Mouse (Mus musculus) C2C12 (cell line): ENCODE data around the gene Nxph4. TPM values are rescaled to one million over a fixed set of nuclear protein-coding genes. Genes with fewer than 3 reads are reported as not detected.

Source experiments
- H3K27me3 ChIP-seq: one replicate; pipeline ENCODE4 v1.6.1; 2011; ENCODE audit not compliant: control insufficient read depth, insufficient read depth, insufficient read length
- H3K36me3 ChIP-seq: one replicate; pipeline ENCODE4 v1.6.1; 2011; ENCODE audit not compliant: control insufficient read depth, insufficient read depth
- H3K4me3 ChIP-seq: one replicate; pipeline ENCODE4 v1.5.1; 2011; ENCODE audit warnings: mild to moderate bottlenecking, control low read depth; ENCODE audit not compliant: poor library complexity, insufficient read depth, severe bottlenecking
- H3K79me2 ChIP-seq: one replicate; pipeline ENCODE4 v1.6.1; 2011; ENCODE audit not compliant: control insufficient read depth, insufficient read depth
- H3K79me3 ChIP-seq: one replicate; pipeline ENCODE4 v1.6.1; 2011; ENCODE audit warnings: low read depth, control low read depth
- H3ac ChIP-seq: one replicate; pipeline ENCODE3; 2011; ENCODE audit warnings: low read depth; ENCODE audit not compliant: control insufficient read depth, insufficient read length
- CEBPB ChIP-seq: IDR thresholded peaks from one replicate; pipeline ENCODE4 v1.6.1; 2011; ENCODE audit warnings: low read depth, mild to moderate bottlenecking, control low read depth, moderate library complexity
- CTCF ChIP-seq: IDR thresholded peaks from one replicate; pipeline ENCODE4 v1.5.1; 2011; ENCODE audit not compliant: control insufficient read depth, insufficient read depth, insufficient read length
- FOSL1 ChIP-seq: IDR thresholded peaks from one replicate; pipeline ENCODE4 v1.8.0; 2011; ENCODE audit warnings: mild to moderate bottlenecking, low read length; ENCODE audit not compliant: poor library complexity, insufficient read depth, severe bottlenecking
- MAX ChIP-seq: IDR thresholded peaks from one replicate; pipeline ENCODE4 v1.6.1; 2011; ENCODE audit warnings: mild to moderate bottlenecking, control low read depth
- MYOD1 ChIP-seq: IDR thresholded peaks from one replicate; pipeline ENCODE4 v1.6.1; 2011; ENCODE audit warnings: low read depth; ENCODE audit not compliant: control insufficient read depth, insufficient read length
- MYOG ChIP-seq: IDR thresholded peaks from one replicate; pipeline ENCODE4 v1.6.1; 2011; ENCODE audit not compliant: control insufficient read depth, insufficient read length; ENCODE audit errors: extremely low read depth
- USF1 ChIP-seq: IDR thresholded peaks from one replicate; pipeline ENCODE4 v1.6.1; 2011; ENCODE audit warnings: low read depth, mild to moderate bottlenecking, control low read depth, moderate library complexity
- polyA plus RNA-seq: library from polyadenylated mRNA; unstranded; fragments of >200 nt; fragmentation: generic; extraction: Trizol; gene quantifications from one replicate; pipeline ENCODE4 v1.2.1, GENCODE M21; 2012; ENCODE audit warnings: missing spikeins

The Nxph4 gene
- polyA plus RNA-seq, 1 experiment = 1.2 TPM

DNA sequence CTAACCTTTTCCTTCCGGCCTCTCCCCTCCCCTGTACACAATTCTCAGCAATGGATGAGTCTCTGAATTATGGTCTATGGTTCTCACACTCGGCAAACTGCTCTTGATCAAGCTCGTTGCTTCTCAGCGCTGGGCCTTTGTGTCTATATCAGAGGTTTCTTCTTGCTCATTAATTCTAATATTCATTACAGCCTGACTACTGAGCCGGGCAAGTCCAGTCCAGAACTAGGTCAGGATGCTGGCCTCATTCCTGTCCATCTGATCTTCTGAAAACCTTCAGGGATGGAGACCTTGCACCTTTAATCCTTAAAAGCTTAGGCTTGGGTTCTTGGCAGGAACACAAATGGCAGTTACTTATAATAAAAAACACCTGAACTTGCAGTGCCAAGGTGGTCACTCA, 34.8 kb downstream of the Nxph4 start:
- Histone ChIP-seq H3K79me3 (no peaks in the 10 kb centered on the region), H3ac (no peak overlapping the region), H3K36me3 (peaks cover 38% of the 10 kb centered on the region), H3K4me3 (no peak overlapping the region), H3K27me3 (no peaks in the 10 kb centered on the region), H3K79me2 (no peaks in the 10 kb centered on the region)
- no peak for TF ChIP-seq USF1
- TF ChIP-seq CEBPB = no peak
- TF ChIP-seq FOSL1 = no peak
- no peak for TF ChIP-seq MYOD1
- TF ChIP-seq MYOG = no peak
- no peak for TF ChIP-seq CTCF
- TF ChIP-seq MAX = no peak

DNA sequence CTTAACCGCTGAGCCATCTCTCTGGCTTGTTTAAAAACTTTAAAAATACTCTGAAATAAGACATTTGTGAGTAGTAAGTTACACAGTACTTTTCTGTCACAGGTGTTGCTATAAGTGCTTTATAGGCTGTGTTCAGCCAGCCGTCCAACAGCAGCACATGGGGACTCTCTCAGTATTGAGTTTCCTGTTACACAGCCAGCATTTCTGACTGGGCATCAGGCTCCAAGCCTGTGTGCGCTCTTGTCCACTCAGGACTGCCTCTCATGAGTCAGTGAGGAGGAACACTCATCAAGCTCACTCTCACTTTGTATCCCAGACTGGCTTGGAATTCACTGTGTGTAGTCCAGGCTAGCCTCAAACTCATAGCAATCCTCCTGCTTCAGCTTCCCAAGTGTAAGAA, 38.2 kb downstream of the Nxph4 start:
- H3K79me2 ChIP-seq = no peaks in the 10 kb centered on the region
- H3ac ChIP-seq = no peak overlapping the region
- H3K27me3 ChIP-seq = no peaks in the 10 kb centered on the region
- no peaks in the 10 kb centered on the region for H3K79me3 ChIP-seq
- TF ChIP-seq FOSL1 (no peak), MAX (no peak), CTCF (no peak), CEBPB (no peak), MYOG (no peak), USF1 (no peak), MYOD1 (no peak)
- H3K36me3 ChIP-seq = peaks cover 69% of the 10 kb centered on the region
- H3K4me3 ChIP-seq = no peak overlapping the region

DNA sequence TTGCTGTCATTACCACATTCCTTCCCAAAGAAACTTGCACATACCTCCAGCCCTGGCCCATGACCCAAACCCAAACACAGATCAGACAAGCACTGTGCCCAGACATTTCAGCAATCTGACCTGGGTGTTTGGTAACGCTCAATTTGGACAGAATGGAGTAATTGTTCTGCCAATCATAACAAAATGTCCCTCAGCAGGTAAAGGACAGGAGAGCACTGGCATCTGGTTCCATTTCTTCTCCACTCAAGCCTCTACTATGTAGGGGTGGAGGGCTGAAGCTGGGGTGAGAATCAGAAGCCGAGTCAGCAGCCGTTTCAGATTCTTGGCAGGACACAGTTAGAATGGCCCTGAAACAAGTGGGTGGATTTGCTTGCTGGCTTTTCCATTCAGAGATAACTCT, 42.2 kb downstream of the Nxph4 start:
- Histone ChIP-seq H3K27me3 (no peaks in the 10 kb centered on the region), H3K79me2 (no peaks in the 10 kb centered on the region), H3K4me3 (no peak overlapping the region), H3K36me3 (peaks cover 75% of the 10 kb centered on the region), H3ac (no peak overlapping the region), H3K79me3 (no peaks in the 10 kb centered on the region)
- TF ChIP-seq MYOG (no peak), CTCF (no peak), USF1 (no peak), FOSL1 (no peak), CEBPB (no peak), MAX (no peak), MYOD1 (no peak)

DNA sequence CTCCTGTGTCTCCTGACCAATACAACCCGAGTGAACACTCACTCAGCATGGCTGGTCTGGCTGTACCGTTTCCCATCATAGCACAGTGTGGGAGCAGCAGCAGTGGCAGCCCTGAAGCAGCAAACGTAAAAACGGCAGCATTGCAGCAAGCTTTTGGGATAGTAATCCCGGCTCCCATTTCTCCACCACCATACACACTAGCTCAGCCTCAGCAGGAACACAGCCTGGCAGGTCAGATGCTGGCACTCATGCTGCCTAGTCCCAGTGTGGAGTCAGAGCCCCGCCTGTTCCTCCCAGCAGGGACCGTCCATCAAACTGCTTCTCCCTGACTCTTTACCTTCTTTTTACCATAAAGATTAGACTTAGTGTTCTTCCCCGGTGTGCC, 43.2 kb downstream of the Nxph4 start:
- Histone ChIP-seq H3K4me3 (no peak overlapping the region), H3K36me3 (peaks cover 71% of the 10 kb centered on the region), H3ac (no peak overlapping the region), H3K27me3 (no peaks in the 10 kb centered on the region), H3K79me2 (no peaks in the 10 kb centered on the region), H3K79me3 (no peaks in the 10 kb centered on the region)
- TF ChIP-seq MAX = no peak
- TF ChIP-seq USF1 = no peak
- no peak for TF ChIP-seq FOSL1
- TF ChIP-seq CTCF = no peak
- no peak for TF ChIP-seq MYOD1
- TF ChIP-seq MYOG = no peak
- TF ChIP-seq CEBPB = no peak

DNA sequence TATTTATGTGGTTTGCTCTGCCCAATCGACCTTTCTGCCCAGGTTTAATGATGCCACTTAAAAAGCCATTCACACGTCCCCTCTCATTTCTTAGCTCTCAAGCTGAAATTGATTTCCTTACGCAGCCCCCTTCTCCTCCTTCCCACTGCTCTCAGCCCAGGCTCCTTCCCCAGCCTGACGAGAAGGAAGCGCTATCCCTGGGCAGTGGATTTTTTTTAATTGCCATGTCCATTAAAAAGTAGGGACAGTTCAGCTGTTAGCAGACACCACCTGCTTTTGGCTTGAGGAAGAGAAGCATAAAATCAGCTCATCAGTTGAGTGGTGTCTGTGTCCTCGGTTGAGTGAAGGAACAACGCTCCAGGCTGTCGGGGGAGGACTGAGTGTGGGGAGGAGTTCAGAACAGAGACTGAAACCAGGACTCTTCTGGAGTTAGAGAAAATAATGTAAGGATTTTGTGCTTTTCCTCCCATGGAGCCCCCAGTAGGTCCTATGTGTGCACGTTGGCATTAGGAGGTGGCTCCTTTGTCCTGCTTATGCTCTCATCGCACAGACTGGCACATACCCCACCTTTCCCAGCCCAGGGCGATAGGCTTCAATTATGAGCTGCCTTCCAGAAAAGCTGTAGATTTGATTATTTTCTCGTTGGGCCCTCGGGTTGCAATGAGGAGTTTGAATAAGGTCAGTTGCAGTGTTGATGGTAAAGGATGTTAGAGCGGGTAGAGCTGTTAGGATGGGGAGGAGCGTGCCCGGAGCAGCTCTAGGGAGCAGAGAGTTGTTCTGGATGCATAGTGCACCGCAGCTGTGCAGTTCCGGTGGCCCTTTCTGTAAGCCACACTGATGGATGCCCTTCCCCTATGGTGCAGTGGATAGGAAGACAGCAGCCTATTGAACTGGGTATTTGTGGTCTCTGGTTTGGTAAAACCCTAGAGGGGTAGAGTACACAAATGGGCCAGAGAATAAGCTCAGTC, 43.9 kb downstream of the Nxph4 start:
- no peaks in the 10 kb centered on the region for H3K27me3 ChIP-seq
- H3ac ChIP-seq = no peak overlapping the region
- no peaks in the 10 kb centered on the region for H3K79me3 ChIP-seq
- no peaks in the 10 kb centered on the region for H3K79me2 ChIP-seq
- no peak overlapping the region for H3K4me3 ChIP-seq
- TF ChIP-seq USF1 (no peak), MYOD1 (no peak), CEBPB (no peak), CTCF (no peak), FOSL1 (no peak), MAX (no peak), MYOG (no peak)
- peaks cover 71% of the 10 kb centered on the region for H3K36me3 ChIP-seq

DNA sequence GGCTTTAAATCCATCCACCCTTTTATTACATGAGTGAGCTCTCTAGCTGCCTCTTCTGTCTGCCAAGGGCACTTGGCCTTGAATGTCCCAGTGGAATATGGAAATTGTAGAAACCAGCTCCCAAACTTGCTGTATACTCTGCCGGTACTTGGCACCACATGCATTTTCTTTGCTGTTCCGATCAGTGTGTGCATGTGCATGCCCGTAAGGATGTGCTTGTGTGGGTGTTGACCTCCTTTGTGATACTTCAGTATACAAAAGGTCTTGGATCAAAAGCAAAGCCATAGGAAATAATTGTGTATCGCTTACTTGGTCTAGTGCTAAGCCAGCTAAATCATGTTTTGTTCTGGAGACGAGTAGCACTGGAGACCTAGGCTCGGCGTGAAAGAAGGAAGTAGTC, 45.5 kb downstream of the Nxph4 start:
- H3K4me3 ChIP-seq = no peak overlapping the region
- H3K79me3 ChIP-seq = no peaks in the 10 kb centered on the region
- H3ac ChIP-seq = no peak overlapping the region
- no peaks in the 10 kb centered on the region for H3K27me3 ChIP-seq
- H3K79me2 ChIP-seq = no peaks in the 10 kb centered on the region
- TF ChIP-seq FOSL1 (no peak), USF1 (no peak), CEBPB (no peak), CTCF (no peak), MYOG (no peak), MYOD1 (no peak), MAX (no peak)
- H3K36me3 ChIP-seq = peaks cover 74% of the 10 kb centered on the region
